Mouse (Mus musculus) liver, adult 2 months (tissue): ENCODE data around the gene Gpam. TPM values are rescaled to one million over a fixed set of nuclear protein-coding genes. Genes with fewer than 3 reads are reported as not detected.

ENCODE experiments used
- DNase-seq: peaks from one replicate; pipeline ENCODE4 v3.0.0-alpha.2; 2011; ENCODE audit warnings: low read depth, low spot score; ENCODE audit errors: extremely low read depth
- H3K27ac ChIP-seq: fragments of 200-500 bp; replicated peaks from 2 replicates; pipeline ENCODE4 v1.5.1; 2012; ENCODE audit warnings: low read depth, mild to moderate bottlenecking, control low read depth, inconsistent platforms, low read length; ENCODE audit not compliant: insufficient read depth
- H3K27me3 ChIP-seq: fragments of 200-500 bp; 2 replicates; pipeline ENCODE4 v1.6.1; 2012; ENCODE audit warnings: mild to moderate bottlenecking, moderate library complexity, low read length, inconsistent platforms; ENCODE audit not compliant: control insufficient read depth, insufficient read depth
- H3K36me3 ChIP-seq: fragments of 200-500 bp; 2 replicates; pipeline ENCODE4 v1.6.1; 2012; ENCODE audit warnings: low read length, inconsistent platforms; ENCODE audit not compliant: control insufficient read depth, insufficient read depth
- H3K4me1 ChIP-seq: fragments of 200-500 bp; 2 replicates; pipeline ENCODE4 v1.6.1; 2011; ENCODE audit warnings: low read length; ENCODE audit not compliant: control insufficient read depth, insufficient read depth
- H3K4me3 ChIP-seq: fragments of 200-500 bp; 2 replicates; pipeline ENCODE4 v1.5.1; 2011; ENCODE audit warnings: low read depth, mild to moderate bottlenecking, control low read depth, low read length, moderate library complexity; ENCODE audit not compliant: insufficient read depth
- H3K79me2 ChIP-seq: fragments of 200-500 bp; 2 replicates; pipeline ENCODE4 v1.6.1; 2012; ENCODE audit warnings: inconsistent platforms, mild to moderate bottlenecking, low read length, moderate library complexity; ENCODE audit not compliant: control insufficient read depth, insufficient read depth
- H3K9ac ChIP-seq: fragments of 200-500 bp; 2 replicates; pipeline ENCODE4 v1.6.1; 2012; ENCODE audit warnings: low read depth, mild to moderate bottlenecking, control low read depth, inconsistent platforms, low read length
- CTCF ChIP-seq: fragments of 200-500 bp; IDR thresholded peaks from 2 replicates; pipeline ENCODE4 v1.5.1; 2011; ENCODE audit warnings: low read depth, low read length, control low read depth
- POLR2A ChIP-seq: fragments of 200-500 bp; IDR thresholded peaks from 2 replicates; pipeline ENCODE4 v1.6.1; 2011; ENCODE audit warnings: low read length, control low read depth; ENCODE audit not compliant: insufficient read depth; ENCODE audit errors: extremely low read depth
- WGBS: fragments of 180-500 bp; shearing (Covaris S2); methylation state at CpG from one replicate; pipeline ENCODE4 v1.1.7; 2018; 5-methylcytosine and 5-hydroxymethylcytosine counted together
- polyA plus RNA-seq: library from polyadenylated mRNA; depleted of rRNA; stranded (reverse); fragments of >200 nt; gene quantifications from 2 replicates; pipeline ENCODE4 v1.2.3, GENCODE M21; 2012
- total RNA-seq: library from RNA; depleted of rRNA; stranded (reverse); fragments of >200 nt; gene quantifications from 2 replicates; pipeline ENCODE4 v1.2.3, GENCODE M21; 2014

The Gpam gene
- total and polyA plus RNA-seq, 2 experiments, result 102 to 261 TPM

- no peak overlapping the region for H3K9ac ChIP-seq
- peak overlapping the region; percentile 94 for H3K27ac ChIP-seq
- H3K79me2 ChIP-seq, result peaks cover 29% of the 10 kb centered on the region
- TF ChIP-seq POLR2A (no peak), CTCF (no peak)
- no peak overlapping the region for H3K4me3 ChIP-seq
- peak; percentile 86 for DNase-seq
- H3K4me1 ChIP-seq, result peaks cover 42% of the 10 kb centered on the region
- WGBS, result 22% methylated on average over 7 of the region's 7 CpGs
- peaks cover 39% of the 10 kb centered on the region for H3K36me3 ChIP-seq
- H3K27me3 ChIP-seq, result no peaks in the 10 kb centered on the region
These were observed 31.5 kb downstream of the Gpam start for GRCm38 (mm10) chr19:55095547-55095946.

- H3K9ac ChIP-seq, result no peak overlapping the region
- TF ChIP-seq CTCF, result no peak
- no peak for TF ChIP-seq POLR2A
- peak; percentile 85 for DNase-seq
- 30% methylated on average over 17 of the region's 17 CpGs for WGBS
- peaks cover 24% of the 10 kb centered on the region for H3K4me1 ChIP-seq
- H3K27me3 ChIP-seq, result no peaks in the 10 kb centered on the region
- peak overlapping the region; percentile 49 for H3K27ac ChIP-seq
- no peak overlapping the region for H3K4me3 ChIP-seq
- peaks cover 73% of the 10 kb centered on the region for H3K36me3 ChIP-seq
- peaks cover 8% of the 10 kb centered on the region for H3K79me2 ChIP-seq
These were observed 35.2 kb downstream of the Gpam start for GRCm38 (mm10) chr19:55091602-55092413.

- Histone ChIP-seq H3K4me1 (peaks cover 19% of the 10 kb centered on the region), H3K27me3 (no peaks in the 10 kb centered on the region), H3K79me2 (peaks cover 12% of the 10 kb centered on the region), H3K4me3 (no peak overlapping the region), H3K9ac (no peak overlapping the region), H3K36me3 (peaks cover 77% of the 10 kb centered on the region), H3K27ac (no peak overlapping the region)
- TF ChIP-seq CTCF (no peak), POLR2A (no peak)
- 80% methylated on average over 12 of the region's 12 CpGs for WGBS
- DNase-seq, result no peak
These were observed 36.2 kb downstream of the Gpam start for GRCm38 (mm10) chr19:55090885-55091284.

- Histone ChIP-seq H3K27me3 (no peaks in the 10 kb centered on the region), H3K27ac (no peak overlapping the region), H3K36me3 (peaks cover 80% of the 10 kb centered on the region), H3K4me1 (peaks cover 18% of the 10 kb centered on the region; the same call in 1 of the 2 replicates), H3K79me2 (peaks cover 12% of the 10 kb centered on the region), H3K4me3 (no peak overlapping the region), H3K9ac (no peak overlapping the region)
- TF ChIP-seq POLR2A (no peak), CTCF (no peak)
- DNase-seq, result no peak
- 77% methylated on average over 7 of the region's 7 CpGs for WGBS
These were observed 36.9 kb downstream of the Gpam start for GRCm38 (mm10) chr19:55090142-55090541.

GRCm38 (mm10) chr19:55087776-55088175 is 39.3 kb downstream of the Gpam start:
- no peak overlapping the region; the same call in none of the 2 replicates for H3K27ac ChIP-seq
- no peaks in the 10 kb centered on the region for H3K27me3 ChIP-seq
- WGBS, result 48% methylated on average over 8 of the region's 8 CpGs
- peak; percentile 70 for DNase-seq
- H3K9ac ChIP-seq, result no peak overlapping the region
- H3K36me3 ChIP-seq, result peaks cover 86% of the 10 kb centered on the region
- H3K4me1 ChIP-seq, result peaks cover 12% of the 10 kb centered on the region; the same call in 1 of the 2 replicates
- no peak overlapping the region for H3K4me3 ChIP-seq
- peaks cover 12% of the 10 kb centered on the region for H3K79me2 ChIP-seq
- no peak for TF ChIP-seq POLR2A
- TF ChIP-seq CTCF, result no peak

- H3K4me1 ChIP-seq, result peaks cover 3% of the 10 kb centered on the region; the same call in 1 of the 2 replicates
- no peak for DNase-seq
- H3K27me3 ChIP-seq, result no peaks in the 10 kb centered on the region
- no peak overlapping the region for H3K27ac ChIP-seq
- H3K9ac ChIP-seq, result no peak overlapping the region
- 92% methylated on average over 7 of the region's 7 CpGs for WGBS
- H3K36me3 ChIP-seq, result peaks cover 90% of the 10 kb centered on the region
- H3K4me3 ChIP-seq, result no peak overlapping the region
- H3K79me2 ChIP-seq, result peaks cover 9% of the 10 kb centered on the region
- TF ChIP-seq CTCF (no peak), POLR2A (no peak)
These were observed 41.2 kb downstream of the Gpam start for GRCm38 (mm10) chr19:55085857-55086185.
